Mouse (Mus musculus) limb, embryonic 12.5 days (tissue): ENCODE data around the gene Usp47. TPM values are rescaled to one million over a fixed set of nuclear protein-coding genes. Genes with fewer than 3 reads are reported as not detected.
"Not testable (repeated sequence)": the region's sequence is repeated elsewhere in the genome, so short reads cannot be mapped to it uniquely, and the experiment has no call there.

Source experiments
- ATAC-seq: fragments of 200-750 bp; cut with Nextera tagmentation; 2 replicates; pipeline ENCODE4 v1.8.0; 2017; ENCODE audit warnings: low read depth, moderate TSS enrichment; ENCODE audit not compliant: insufficient number of reproducible peaks, insufficient read depth, low FRiP score, low TSS enrichment
- H3K27ac ChIP-seq: fragments of 300-500 bp; sonication (generic); 2 replicates; pipeline ENCODE4 v1.5.1; 2016; ENCODE audit warnings: mild to moderate bottlenecking, moderate library complexity
- H3K27me3 ChIP-seq: fragments of 300-500 bp; sonication (generic); 2 replicates; pipeline ENCODE4 v1.6.1; 2016; ENCODE audit warnings: mild to moderate bottlenecking, moderate library complexity
- H3K36me3 ChIP-seq: fragments of 300-500 bp; sonication (generic); 2 replicates; pipeline ENCODE4 v1.6.1; 2016; ENCODE audit warnings: mild to moderate bottlenecking, moderate library complexity
- H3K4me1 ChIP-seq: fragments of 300-500 bp; sonication (generic); replicated peaks from 2 replicates; pipeline ENCODE4 v1.6.1; 2016
- H3K4me2 ChIP-seq: fragments of 300-500 bp; sonication (generic); 2 replicates; pipeline ENCODE4 v1.6.1; 2016; ENCODE audit warnings: mild to moderate bottlenecking, moderate library complexity
- H3K4me3 ChIP-seq: fragments of 300-500 bp; sonication (generic); replicated peaks from 2 replicates; pipeline ENCODE4 v1.5.1; 2016; ENCODE audit warnings: mild to moderate bottlenecking
- H3K9ac ChIP-seq: fragments of 300-500 bp; sonication (generic); replicated peaks from 2 replicates; pipeline ENCODE4 v1.6.1; 2016; ENCODE audit warnings: mild to moderate bottlenecking, moderate library complexity
- H3K9me3 ChIP-seq: fragments of 300-500 bp; sonication (generic); 2 replicates; pipeline ENCODE4 v1.6.1; 2016; ENCODE audit warnings: mild to moderate bottlenecking, moderate library complexity
- WGBS: fragments of 180-500 bp; shearing (Covaris S2); methylation state at CpG from one replicate; pipeline ENCODE4 v1.1.7; 2016; 5-methylcytosine and 5-hydroxymethylcytosine counted together
- polyA plus RNA-seq: library from polyadenylated mRNA; unstranded; fragments of >200 nt; fragmentation: Nextera tagmentation; extraction: Ambion mirVana; gene quantifications from 2 replicates; pipeline ENCODE4 v1.2.1, GENCODE M21; 2016

The Usp47 gene
- polyA plus RNA-seq, 1 experiment from 2014 or later = 102 TPM

GRCm38 (mm10) chr7:112094923-112095322 is 71.6 kb downstream of the Usp47 start:
- not testable (repeated sequence) for H3K27me3 ChIP-seq, H3K4me2 ChIP-seq, H3K9ac ChIP-seq, ATAC-seq, H3K4me1 ChIP-seq, H3K27ac ChIP-seq, H3K4me3 ChIP-seq, H3K9me3 ChIP-seq
- 91% methylated on average over 4 of the region's 4 CpGs for WGBS
- H3K36me3 ChIP-seq = peaks cover 94% of the 10 kb centered on the region

- no peaks in the 10 kb centered on the region for H3K9me3 ChIP-seq
- H3K4me3 ChIP-seq = no peak overlapping the region
- no peak overlapping the region for H3K9ac ChIP-seq
- H3K36me3 ChIP-seq = peaks cover 93% of the 10 kb centered on the region
- H3K27me3 ChIP-seq = no peaks in the 10 kb centered on the region
- H3K4me1 ChIP-seq = no peaks in the 10 kb centered on the region
- no peak overlapping the region for H3K4me2 ChIP-seq
- no peak for ATAC-seq
- H3K27ac ChIP-seq = no peak overlapping the region
- WGBS = 89% methylated on average over 2 of the region's 2 CpGs
These were observed 77.6 kb downstream of the Usp47 start for GRCm38 (mm10) chr7:112100887-112101286.

- no peak for ATAC-seq
- no peak overlapping the region for H3K4me2 ChIP-seq
- no peak overlapping the region for H3K9ac ChIP-seq
- no peaks in the 10 kb centered on the region for H3K27me3 ChIP-seq
- H3K36me3 ChIP-seq = peaks cover 96% of the 10 kb centered on the region
- no peak overlapping the region for H3K4me3 ChIP-seq
- H3K9me3 ChIP-seq = no peaks in the 10 kb centered on the region
- WGBS = 77% methylated on average over 5 of the region's 5 CpGs
- no peak overlapping the region for H3K27ac ChIP-seq
- no peaks in the 10 kb centered on the region for H3K4me1 ChIP-seq
These were observed 79.6 kb downstream of the Usp47 start for GRCm38 (mm10) chr7:112102933-112103332.

- Histone ChIP-seq H3K9me3 (no peaks in the 10 kb centered on the region), H3K27ac (no peak overlapping the region), H3K4me3 (no peak overlapping the region), H3K9ac (no peak overlapping the region), H3K36me3 (peaks cover 96% of the 10 kb centered on the region), H3K4me1 (no peaks in the 10 kb centered on the region), H3K4me2 (no peak overlapping the region), H3K27me3 (no peaks in the 10 kb centered on the region)
- WGBS = 89% methylated on average over 5 of the region's 5 CpGs
- ATAC-seq = no peak
These were observed 80.5 kb downstream of the Usp47 start for GRCm38 (mm10) chr7:112103816-112104215.

- H3K9me3 ChIP-seq = no peaks in the 10 kb centered on the region
These were observed 85.5 kb downstream of the Usp47 start for GRCm38 (mm10) chr7:112108757-112109156.

GRCm38 (mm10) chr7:112110638-112111372 is 87.5 kb downstream of the Usp47 start:
- no peak for ATAC-seq
- no peak overlapping the region for H3K4me3 ChIP-seq
- 95% methylated on average over 19 of the region's 19 CpGs for WGBS
- H3K27ac ChIP-seq = no peak overlapping the region
- no peaks in the 10 kb centered on the region for H3K9me3 ChIP-seq
- no peak overlapping the region for H3K4me2 ChIP-seq
- no peaks in the 10 kb centered on the region for H3K27me3 ChIP-seq
- H3K4me1 ChIP-seq = no peaks in the 10 kb centered on the region
- no peak overlapping the region for H3K9ac ChIP-seq
- peaks cover 69% of the 10 kb centered on the region for H3K36me3 ChIP-seq

More at GRCm38 (mm10) chr7:112108757-112109156, 85.5 kb downstream of the Usp47 start:
- no peak for ATAC-seq
- no peak overlapping the region for H3K9ac ChIP-seq
- H3K4me1 ChIP-seq = no peaks in the 10 kb centered on the region
- H3K4me2 ChIP-seq = no peak overlapping the region
- no peak overlapping the region for H3K27ac ChIP-seq
- no peak overlapping the region for H3K4me3 ChIP-seq
- H3K27me3 ChIP-seq = no peaks in the 10 kb centered on the region
- H3K36me3 ChIP-seq = peaks cover 89% of the 10 kb centered on the region

GRCm38 (mm10) chr7:112117501-112117900 is 94.2 kb downstream of the Usp47 start:
- Histone ChIP-seq H3K9ac (no peak overlapping the region), H3K4me1 (peaks cover 21% of the 10 kb centered on the region), H3K36me3 (peaks cover 16% of the 10 kb centered on the region), H3K27ac (no peak overlapping the region), H3K4me2 (no peak overlapping the region), H3K9me3 (peaks cover 6% of the 10 kb centered on the region; the same call in 1 of the 2 replicates), H3K27me3 (no peaks in the 10 kb centered on the region), H3K4me3 (no peak overlapping the region)
- ATAC-seq = no peak
- WGBS = 89% methylated on average over 7 of the region's 7 CpGs

- Histone ChIP-seq H3K27ac (no peak overlapping the region), H3K4me3 (no peak overlapping the region), H3K4me1 (peaks cover 25% of the 10 kb centered on the region), H3K9ac (no peak overlapping the region), H3K27me3 (no peaks in the 10 kb centered on the region), H3K4me2 (no peak overlapping the region), H3K36me3 (peaks cover 11% of the 10 kb centered on the region), H3K9me3 (peaks cover 6% of the 10 kb centered on the region; the same call in 1 of the 2 replicates)
- WGBS = 91% methylated on average over 7 of the region's 7 CpGs
- no peak for ATAC-seq
These were observed 94.8 kb downstream of the Usp47 start for GRCm38 (mm10) chr7:112118086-112118485.

- Histone ChIP-seq H3K27me3 (no peaks in the 10 kb centered on the region), H3K9me3 (peaks cover 6% of the 10 kb centered on the region; the same call in 1 of the 2 replicates), H3K4me3 (no peak overlapping the region), H3K27ac (no peak overlapping the region), H3K36me3 (peaks cover 11% of the 10 kb centered on the region), H3K4me1 (peaks cover 25% of the 10 kb centered on the region), H3K9ac (no peak overlapping the region), H3K4me2 (no peak overlapping the region)
- 86% methylated on average over 7 of the region's 7 CpGs for WGBS
- no peak for ATAC-seq
These were observed 95.9 kb downstream of the Usp47 start for GRCm38 (mm10) chr7:112119248-112119647.

- Histone ChIP-seq H3K4me1 (peaks cover 25% of the 10 kb centered on the region), H3K27me3 (no peaks in the 10 kb centered on the region), H3K4me3 (no peak overlapping the region), H3K9me3 (peaks cover 6% of the 10 kb centered on the region; the same call in 1 of the 2 replicates), H3K36me3 (peaks cover 11% of the 10 kb centered on the region), H3K4me2 (no peak overlapping the region), H3K9ac (no peak overlapping the region), H3K27ac (peak overlapping the region; percentile 59)
- ATAC-seq = peak; percentile 32; the same call in 1 of the 2 replicates
- WGBS = 60% methylated on average over 11 of the region's 11 CpGs
These were observed 97.8 kb downstream of the Usp47 start for GRCm38 (mm10) chr7:112120861-112121810.

GRCm38 (mm10) chr7:112121866-112122500 is 98.7 kb downstream of the Usp47 start:
- ATAC-seq = no peak

More at GRCm38 (mm10) chr7:112121866-112122500, 98.7 kb downstream of the Usp47 start:
- H3K4me1 ChIP-seq = peaks cover 25% of the 10 kb centered on the region
- WGBS = 53% methylated on average over 11 of the region's 11 CpGs
- H3K9ac ChIP-seq = no peak overlapping the region
- no peak overlapping the region for H3K4me2 ChIP-seq
- no peaks in the 10 kb centered on the region for H3K9me3 ChIP-seq
- H3K27me3 ChIP-seq = no peaks in the 10 kb centered on the region
- H3K27ac ChIP-seq = peak overlapping the region; percentile 59
- H3K36me3 ChIP-seq = peaks cover 7% of the 10 kb centered on the region
- H3K4me3 ChIP-seq = no peak overlapping the region
